Comparison of ENCODE assay signal across 21 mouse cellular contexts in the genomic region with DNA sequence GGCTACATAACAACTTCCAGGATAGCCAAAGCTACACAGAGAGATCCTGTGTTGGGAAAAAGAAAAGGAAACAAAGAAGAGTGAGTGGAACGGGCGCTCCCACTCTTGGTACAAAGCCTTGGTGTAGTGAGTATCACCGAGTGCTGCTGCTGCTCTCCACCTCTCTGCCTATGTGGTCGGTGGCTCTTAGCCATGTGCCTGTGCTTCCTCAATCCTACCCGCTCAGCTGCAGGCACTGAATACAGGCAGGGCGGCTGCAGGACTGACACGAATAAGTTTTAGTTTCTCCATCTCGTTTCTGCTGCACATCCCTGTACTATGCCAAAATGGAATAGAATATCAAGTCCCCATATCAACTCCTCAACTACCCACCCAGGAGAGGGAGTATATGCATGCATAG. TPM values are rescaled to one million over a fixed set of nuclear protein-coding genes. Genes with fewer than 3 reads are reported as not detected.
"Had no signal": no experiment of that assay in that cellular context is flagged by ENCODE, and none has a peak within 500 bp of the region (broad histone marks: within the 10 kb centered on the region; RNA-seq: fewer than 3 reads in every experiment).

No protein-coding gene starts in this region.

- H3K9me3 ChIP-seq: limb, embryonic 12.5 days; liver, embryonic 13.5 days; lung, embryonic 15.5 days; megakaryocyte, embryonic 14.5 days; midbrain, embryonic 15.5 days; neural tube, embryonic 15.5 days had no signal

- H3K27ac ChIP-seq: kidney, postnatal 0 days; limb, embryonic 12.5 days; liver, embryonic 13.5 days; lung, embryonic 15.5 days; macrophage; midbrain, embryonic 15.5 days; neural tube, embryonic 15.5 days had no signal

- H3K4me2 ChIP-seq: limb, embryonic 12.5 days; liver, embryonic 13.5 days; lung, embryonic 15.5 days; midbrain, embryonic 11.5 days; midbrain, embryonic 15.5 days; neural tube, embryonic 15.5 days had no signal

- H3K27me3 ChIP-seq: limb, embryonic 12.5 days; liver, embryonic 13.5 days; lung, embryonic 15.5 days; megakaryocyte, embryonic 14.5 days; midbrain, embryonic 15.5 days; neural tube, embryonic 15.5 days had no signal

- H3K4me3 ChIP-seq: limb, embryonic 12.5 days; liver, embryonic 13.5 days; lung, embryonic 15.5 days; megakaryocyte, embryonic 14.5 days; midbrain, embryonic 15.5 days; neural tube, embryonic 15.5 days had no signal

- ATAC-seq: liver, postnatal 0 days; midbrain, embryonic 15.5 days had no signal

- DNase-seq: kidney, adult 11 months; kidney, adult 9 months; kidney, postnatal 36 days; liver; liver, embryonic 13.5 days; liver, postnatal 0 days; right cerebral cortex, adult 18-20 months; thymus, adult 18-20 months; thymus, postnatal 14 days had no signal

- H3K9ac ChIP-seq: limb, embryonic 12.5 days; liver, embryonic 13.5 days; liver, postnatal 0 days; lung, embryonic 15.5 days; midbrain, embryonic 15.5 days; neural tube, embryonic 15.5 days had no signal

RNA-seq across cellular contexts. Expression of gene Smim6, which starts 17.2 kb away (rescaled TPM):
- total RNA-seq: layer of hippocampus, adult 18-20 months; layer of hippocampus, postnatal 14 days; left cerebral cortex, adult 18-20 months; left cerebral cortex, postnatal 36 days had no signal
- polyA plus RNA-seq: macrophage had no signal

RNA-seq across cellular contexts. Expression of gene Smim5, which starts 29.3 kb away (rescaled TPM):
- total RNA-seq: left cerebral cortex, postnatal 36 days had no signal

RNA-seq across cellular contexts. Expression of gene Itgb4, which starts 45.5 kb away (rescaled TPM):
- polyA plus RNA-seq: macrophage had no signal
